Mouse (Mus musculus) leukemia stem cell, adult 10-12 weeks (primary cell): ENCODE data around the gene Zfp229. TPM values are rescaled to one million over a fixed set of nuclear protein-coding genes. Genes with fewer than 3 reads are reported as not detected.

Experiments used
- polyA plus RNA-seq: library from polyadenylated mRNA; stranded (reverse); fragments of >175 nt; gene quantifications from 2 replicates; pipeline ENCODE4 v1.2.3, GENCODE M21; 2012; ENCODE audit warnings: low replicate concordance

The Zfp229 gene
- 1.0 and 3.1 TPM in 2 replicates for polyA plus RNA-seq

DNA sequence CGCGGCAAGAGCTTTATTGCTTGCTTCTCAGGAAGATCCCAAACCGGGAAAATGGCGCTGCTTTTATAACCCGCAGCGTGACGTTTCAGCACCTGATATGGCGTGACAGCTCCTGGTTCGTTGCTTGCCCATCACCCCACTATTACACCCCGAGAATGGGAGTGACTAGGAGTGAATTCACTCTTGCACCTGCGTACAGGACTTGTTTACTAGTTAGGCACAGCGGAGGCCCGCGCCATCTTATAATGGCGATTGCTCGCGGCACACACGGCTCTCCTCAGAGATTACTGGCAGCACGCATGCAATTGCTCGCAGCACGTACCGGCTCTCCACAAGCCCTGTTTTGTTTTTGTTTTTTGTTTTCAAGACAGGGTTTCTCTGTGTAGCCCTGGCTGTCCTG, at the start of gene Zfp229:
TSS of gene Zfp229 (plus strand) at position 301 of the 400 bp plus-strand sequence.

DNA sequence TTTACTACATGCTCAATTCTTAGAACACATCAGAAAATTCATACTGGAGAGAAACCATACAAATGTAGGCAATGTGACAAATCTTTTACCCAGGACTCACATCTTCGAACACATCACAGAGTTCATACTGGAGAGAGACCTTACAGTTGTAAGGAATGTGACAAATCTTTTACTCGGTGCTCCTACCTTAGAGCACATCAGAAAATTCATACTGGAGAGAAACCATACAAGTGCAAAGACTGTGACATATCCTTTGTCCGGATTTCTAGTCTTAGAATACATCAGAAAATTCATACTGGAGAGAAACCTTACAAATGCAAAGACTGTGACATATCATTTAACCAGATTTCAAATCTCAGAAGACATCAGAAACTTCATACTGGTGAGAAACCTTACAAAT, 39.0 kb upstream of the Zfp229 start, which contains the start of gene Gm10226:
TSS of gene Gm10226 (plus strand) at position 301 of the 400 bp plus-strand sequence.

DNA sequence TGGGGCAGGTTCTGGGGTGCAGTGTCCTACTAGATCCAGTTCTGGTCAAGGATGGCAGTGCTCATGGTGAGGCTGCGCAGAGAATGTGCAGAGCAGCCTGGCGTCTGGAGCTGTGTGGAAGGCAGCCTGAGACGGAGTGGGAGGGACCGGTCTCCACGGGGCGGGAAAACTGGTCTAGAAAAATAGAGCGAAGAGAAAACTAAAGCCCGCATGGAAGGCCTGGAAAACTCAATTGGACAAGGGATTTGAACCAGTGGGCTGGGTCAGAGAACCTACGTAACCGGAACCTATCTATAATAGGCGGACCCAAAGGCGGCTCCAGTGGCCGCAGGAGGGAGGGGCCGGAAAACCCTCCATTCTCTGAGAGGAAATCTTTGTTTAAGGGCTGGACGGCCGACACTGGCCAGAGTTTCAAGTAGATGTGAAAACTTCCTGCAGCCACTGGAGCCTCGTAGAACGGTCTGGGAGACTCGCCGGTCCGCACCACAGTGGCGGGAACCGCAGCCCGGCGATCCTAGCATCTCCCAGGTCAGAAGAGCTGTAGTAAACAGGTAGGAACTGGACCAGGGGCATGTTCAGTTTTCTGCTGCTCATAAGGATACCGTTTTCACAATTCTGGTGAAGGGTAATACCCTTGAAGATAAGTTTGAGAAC, 23.1 kb upstream of the Zfp229 start, which contains the start of gene Zfp760:
TSS of gene Zfp760 (plus strand) at position 399 of the 654 bp plus-strand sequence.

Other genes with a start within 250 kb of the Zfp229 start
- 0.66 and 1.7 TPM in 2 replicates for gene Zfp53, start 241.8 kb upstream of the Zfp229 start, polyA plus RNA-seq
- 0.16 and 0.38 TPM in 2 replicates for gene Zfp52, start 195.3 kb upstream of the Zfp229 start, polyA plus RNA-seq
- 0.32 and 2.1 TPM in 2 replicates for gene Zfp948, start 163.8 kb upstream of the Zfp229 start, polyA plus RNA-seq
- gene Zfp983, start 80.2 kb upstream of the Zfp229 start, polyA plus RNA-seq: 0.34 TPM in 1 of 2 replicates, not detected in the other
- gene Gm10226, start 38.9 kb upstream of the Zfp229 start, polyA plus RNA-seq: not detected in 2 replicates
- gene Zfp760, start 23.1 kb upstream of the Zfp229 start, polyA plus RNA-seq: 0.10 and 1.2 TPM in 2 replicates
- gene Zfp820, start 115.0 kb downstream of the Zfp229 start, polyA plus RNA-seq: 0.14 TPM in 1 of 2 replicates, not detected in the other
- not detected in 2 replicates for gene Zfp995, start 179.1 kb downstream of the Zfp229 start, polyA plus RNA-seq
- 0.18 and 0.72 TPM in 2 replicates for gene Zfp942, start 231.7 kb downstream of the Zfp229 start, polyA plus RNA-seq
- gene Zfp943, start 231.8 kb downstream of the Zfp229 start, polyA plus RNA-seq: 0.08 and 0.80 TPM in 2 replicates